Mouse (Mus musculus): Measurements from ENCODE around the gene Spata32. TPM values are rescaled to one million over a fixed set of nuclear protein-coding genes. Genes with fewer than 3 reads are reported as not detected.

Gene Spata32
- polyA plus RNA-seq, 1 experiment from 2014 or later, result 0.92 TPM

DNA sequence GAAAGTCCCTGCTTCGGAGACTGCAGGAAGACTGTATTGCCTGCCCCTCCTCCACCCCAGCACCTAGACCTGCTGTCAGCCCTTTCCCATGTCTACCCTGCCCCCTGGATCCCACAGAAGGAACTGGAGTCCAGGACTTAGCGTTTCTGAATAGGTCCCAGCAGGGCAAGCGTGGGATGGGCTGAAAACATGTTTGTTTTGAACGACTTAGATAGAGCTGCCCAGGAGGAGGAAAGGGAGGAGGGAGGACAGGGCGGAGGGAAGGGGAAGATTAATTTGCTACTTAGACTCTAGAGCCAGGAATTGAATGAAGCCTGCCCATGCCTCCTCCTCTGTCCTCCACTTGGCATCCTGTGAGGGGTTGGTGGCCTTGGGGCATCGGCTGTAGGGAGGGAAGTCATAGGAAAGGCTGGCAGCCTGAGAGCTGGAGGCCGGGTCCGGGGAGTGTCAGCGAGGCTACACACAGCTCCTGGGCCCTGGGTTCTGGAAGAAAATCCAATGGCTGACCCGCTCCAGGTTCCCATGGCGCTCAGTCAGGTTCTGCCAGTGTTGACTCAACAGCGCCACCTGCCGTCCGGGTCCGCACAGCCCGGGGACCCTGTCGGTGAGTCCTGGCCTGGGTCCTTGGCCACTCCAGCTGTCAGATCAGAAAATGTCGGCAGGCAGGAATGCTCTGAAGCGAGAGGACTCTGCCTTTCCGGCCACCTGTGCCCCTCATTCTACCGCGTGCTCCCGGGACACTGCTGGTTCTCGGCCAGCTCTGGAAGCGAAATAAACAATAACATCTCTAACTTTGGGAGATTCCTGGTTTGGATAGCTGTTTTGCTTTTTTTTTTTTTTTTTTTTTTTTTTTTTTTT is 59.4 kb downstream of the Spata32 start:
- Histone ChIP-seq H3K4me3 (ENCODE audit: low read depth, low read length) (peak overlapping the region; percentile 8; the same call in 1 of the 2 replicates), H3K4me1 (ENCODE audit: control insufficient read depth, insufficient read depth, low read length) (no peaks in the 10 kb centered on the region), H3K4me2 (ENCODE audit: low read depth, low read length) (peak overlapping the region; percentile 40; the same call in 1 of the 2 replicates), H3K27ac (ENCODE audit: low read depth, low read length) (peak overlapping the region; percentile 1; the same call in 1 of the 2 replicates), H3K36me3 (ENCODE audit: control insufficient read depth, insufficient read depth, low read length) (no peaks in the 10 kb centered on the region), H3K27me3 (ENCODE audit: control insufficient read depth, insufficient read depth, low read length) (no peaks in the 10 kb centered on the region), H3K9me3 (ENCODE audit: control insufficient read depth, low read length) (no peaks in the 10 kb centered on the region), H3K9ac (replicated peaks; ENCODE audit: low read depth, low read length) (no peak overlapping the region)
- ATAC-seq (ENCODE audit: low read depth), result peak; percentile 94
- 2% methylated on average over 25 of the region's 25 CpGs for WGBS

Other genes starting within 250 kb of the Spata32 start
- gene Nmt1, start 190.2 kb downstream of the Spata32 start, polyA plus RNA-seq (2014; fragmentation: Nextera tagmentation; extraction: Ambion mirVana), result 27.9 and 35.5 TPM in 2 replicates
- 178 and 193 TPM in 2 replicates for gene Dcakd, start 190.1 kb downstream of the Spata32 start, polyA plus RNA-seq (2014; fragmentation: Nextera tagmentation; extraction: Ambion mirVana)
- gene Plcd3, start 116.8 kb downstream of the Spata32 start, polyA plus RNA-seq (2014; fragmentation: Nextera tagmentation; extraction: Ambion mirVana), result 1.3 and 1.4 TPM in 2 replicates
- 8.1 and 8.2 TPM in 2 replicates for gene Acbd4, start 116.8 kb downstream of the Spata32 start, polyA plus RNA-seq (2014; fragmentation: Nextera tagmentation; extraction: Ambion mirVana)
- gene Hexim1, start 102.2 kb downstream of the Spata32 start, polyA plus RNA-seq (2014; fragmentation: Nextera tagmentation; extraction: Ambion mirVana), result 5.8 and 6.1 TPM in 2 replicates
- 24.4 and 29.8 TPM in 2 replicates for gene Hexim2, start 86.0 kb downstream of the Spata32 start, polyA plus RNA-seq (2014; fragmentation: Nextera tagmentation; extraction: Ambion mirVana)
- gene Fmnl1, start 47.3 kb downstream of the Spata32 start, polyA plus RNA-seq (2014; fragmentation: Nextera tagmentation; extraction: Ambion mirVana), result 5.1 and 9.2 TPM in 2 replicates
- gene 1700023F06Rik, start 9.9 kb downstream of the Spata32 start, polyA plus RNA-seq (2014; fragmentation: Nextera tagmentation; extraction: Ambion mirVana), result 1.4 and 2.4 TPM in 2 replicates
- 3.0 and 4.1 TPM in 2 replicates for gene Map3k14, start 49.0 kb upstream of the Spata32 start, polyA plus RNA-seq (2014; fragmentation: Nextera tagmentation; extraction: Ambion mirVana)
- 3.9 and 4.1 TPM in 2 replicates for gene Arhgap27, start 145.3 kb upstream of the Spata32 start, polyA plus RNA-seq (2014; fragmentation: Nextera tagmentation; extraction: Ambion mirVana)
- 9.5 and 11.1 TPM in 2 replicates for gene Plekhm1, start 194.3 kb upstream of the Spata32 start, polyA plus RNA-seq (2014; fragmentation: Nextera tagmentation; extraction: Ambion mirVana)

All from neural tube, embryonic 14.5 days (tissue).